Mouse (Mus musculus) small intestine, adult 2 months (tissue): ENCODE measurements at regions not wholly inside any gene's neighbourhood (a gene's known extent, or its start where the extent isn't known, plus 50 kb on each side); places are given as distances from the start of the nearest gene placed in this dataset.

Experiments used
- H3K27ac ChIP-seq: fragments of 200-500 bp; 2 replicates; pipeline ENCODE4 v1.5.1; 2012; ENCODE audit warnings: low read depth, low read length, control low read depth, inconsistent platforms; ENCODE audit not compliant: insufficient read depth
- H3K27me3 ChIP-seq: fragments of 200-500 bp; 2 replicates; pipeline ENCODE4 v1.6.1; 2012; ENCODE audit warnings: mild to moderate bottlenecking, moderate library complexity, low read length, inconsistent platforms; ENCODE audit not compliant: control insufficient read depth, insufficient read depth
- H3K36me3 ChIP-seq: fragments of 200-500 bp; 2 replicates; pipeline ENCODE4 v1.6.1; 2012; ENCODE audit warnings: mild to moderate bottlenecking, low read length, control low read depth, inconsistent platforms; ENCODE audit not compliant: control insufficient read depth, insufficient read depth
- H3K4me1 ChIP-seq: fragments of 200-500 bp; 2 replicates; pipeline ENCODE4 v1.6.1; 2012; ENCODE audit warnings: low read length, inconsistent platforms, mixed read lengths; ENCODE audit not compliant: control insufficient read depth, insufficient read depth, insufficient read length
- H3K4me3 ChIP-seq: fragments of 200-500 bp; 2 replicates; pipeline ENCODE4 v1.5.1; 2012; ENCODE audit warnings: low read depth, mild to moderate bottlenecking, control low read depth, inconsistent platforms, low read length, moderate library complexity
- CTCF ChIP-seq: fragments of 200-500 bp; IDR thresholded peaks from 2 replicates; pipeline ENCODE4 v1.5.1; 2012; ENCODE audit warnings: low read depth, mild to moderate bottlenecking, control low read depth, inconsistent platforms, low read length, moderate library complexity, mixed read lengths; ENCODE audit not compliant: insufficient replicate concordance, insufficient read length; ENCODE audit errors: extremely low read depth
- POLR2A ChIP-seq: fragments of 200-500 bp; IDR thresholded peaks from 2 replicates; pipeline ENCODE4 v1.6.1; 2012; ENCODE audit warnings: low read depth, mild to moderate bottlenecking, control low read depth, inconsistent platforms, low read length, moderate library complexity
- WGBS: fragments of 180-500 bp; shearing (Covaris S2); methylation state at CpG from one replicate; pipeline ENCODE4 v1.1.7; 2018; 5-methylcytosine and 5-hydroxymethylcytosine counted together

DNA sequence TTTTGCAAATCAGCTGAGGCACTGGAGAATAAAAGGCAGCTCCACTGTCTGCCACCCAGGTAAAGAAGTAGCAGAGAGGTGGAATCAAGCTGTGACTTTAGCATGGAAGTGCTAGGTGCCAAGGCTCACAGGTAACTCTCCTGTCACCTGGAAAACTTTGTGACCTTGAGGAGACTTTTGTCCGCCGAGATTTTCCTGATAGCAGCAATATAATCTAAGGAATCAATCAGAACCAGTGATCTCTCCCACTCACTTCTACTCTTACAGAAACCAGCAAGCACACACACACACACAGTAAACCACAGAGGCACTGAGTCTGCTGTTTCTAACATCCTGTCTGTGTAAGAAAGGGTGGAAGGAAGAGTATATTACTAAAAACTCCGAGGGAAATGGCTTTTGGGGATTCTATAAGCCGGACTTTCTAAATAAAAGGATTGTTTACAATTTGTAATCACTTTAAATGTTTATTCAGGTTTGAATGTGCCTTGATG is 206.6 kb upstream of the Nmur2 start:
- Histone ChIP-seq H3K27ac (no peak overlapping the region), H3K27me3 (no peaks in the 10 kb centered on the region), H3K4me3 (no peak overlapping the region), H3K4me1 (no peaks in the 10 kb centered on the region), H3K36me3 (no peaks in the 10 kb centered on the region)
- 18% methylated on average over 4 of the region's 4 CpGs for WGBS
- TF ChIP-seq POLR2A = no peak
- TF ChIP-seq CTCF = no peak

DNA sequence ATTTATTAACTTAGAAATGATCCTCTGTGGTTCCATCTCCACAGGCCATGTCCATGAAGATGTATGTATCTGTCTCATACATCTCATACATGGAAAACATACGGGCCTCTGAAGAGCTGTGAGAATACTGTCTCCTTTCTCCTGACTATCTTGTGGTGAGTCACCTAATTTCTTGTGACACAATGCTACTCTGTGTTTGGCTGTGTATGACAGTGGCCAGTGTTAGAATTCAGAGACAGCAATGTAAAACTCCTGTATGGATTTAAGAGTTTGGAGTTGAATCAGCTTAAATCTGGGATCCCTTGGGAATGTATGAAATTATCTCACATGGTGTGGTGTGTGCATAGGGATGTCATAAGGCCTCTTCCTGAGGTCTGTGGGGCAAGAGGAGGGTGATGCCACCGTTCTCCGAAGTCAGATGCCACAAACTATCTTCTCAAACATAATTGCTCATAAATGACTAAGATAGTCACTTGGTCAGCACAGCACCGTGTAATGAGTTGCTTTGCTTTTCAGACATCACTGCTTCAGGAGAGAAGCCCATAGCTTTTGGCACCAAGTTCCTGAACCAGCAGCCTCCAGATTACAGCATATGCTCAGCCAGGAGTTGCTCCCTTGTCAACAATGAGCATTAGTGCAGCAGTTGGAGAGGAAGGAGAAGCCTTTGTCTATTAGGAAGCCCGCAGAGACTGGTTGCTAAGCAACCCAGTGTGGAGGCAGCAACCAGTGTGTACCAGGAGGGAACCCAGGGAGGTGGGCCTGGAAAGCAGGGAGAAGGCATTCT is 205.9 kb upstream of the Nmur2 start:
- no peak overlapping the region for H3K27ac ChIP-seq
- no peak overlapping the region for H3K4me3 ChIP-seq
- no peak for TF ChIP-seq CTCF
- TF ChIP-seq POLR2A = no peak
- WGBS = 50% methylated on average over 5 of the region's 5 CpGs
- no peaks in the 10 kb centered on the region for H3K27me3 ChIP-seq
- no peaks in the 10 kb centered on the region for H3K36me3 ChIP-seq
- no peaks in the 10 kb centered on the region for H3K4me1 ChIP-seq

DNA sequence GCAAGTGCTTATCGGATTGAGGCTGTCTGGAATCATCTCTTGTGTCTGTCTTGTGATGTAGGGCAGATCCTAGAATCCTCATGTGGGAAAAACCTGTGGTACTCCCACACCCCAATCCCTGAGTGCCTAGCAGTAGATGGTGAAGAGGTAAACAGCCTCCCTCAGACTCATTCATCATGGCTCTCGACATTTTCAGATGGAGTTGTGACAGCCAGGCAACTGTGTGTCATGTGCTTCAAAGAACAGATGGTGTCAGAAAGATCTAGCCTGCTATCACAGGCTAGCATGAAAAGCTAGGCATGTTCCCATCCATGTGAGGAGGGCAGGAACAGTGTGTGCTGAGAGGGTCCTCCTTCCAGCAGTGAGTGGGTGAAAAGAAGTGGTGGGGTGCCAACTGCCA is 204.1 kb upstream of the Nmur2 start:
- Histone ChIP-seq H3K4me1 (no peaks in the 10 kb centered on the region), H3K27ac (no peak overlapping the region), H3K36me3 (no peaks in the 10 kb centered on the region), H3K4me3 (no peak overlapping the region), H3K27me3 (no peaks in the 10 kb centered on the region)
- 71% methylated on average over 2 of the region's 2 CpGs for WGBS
- TF ChIP-seq CTCF (no peak), POLR2A (no peak)

DNA sequence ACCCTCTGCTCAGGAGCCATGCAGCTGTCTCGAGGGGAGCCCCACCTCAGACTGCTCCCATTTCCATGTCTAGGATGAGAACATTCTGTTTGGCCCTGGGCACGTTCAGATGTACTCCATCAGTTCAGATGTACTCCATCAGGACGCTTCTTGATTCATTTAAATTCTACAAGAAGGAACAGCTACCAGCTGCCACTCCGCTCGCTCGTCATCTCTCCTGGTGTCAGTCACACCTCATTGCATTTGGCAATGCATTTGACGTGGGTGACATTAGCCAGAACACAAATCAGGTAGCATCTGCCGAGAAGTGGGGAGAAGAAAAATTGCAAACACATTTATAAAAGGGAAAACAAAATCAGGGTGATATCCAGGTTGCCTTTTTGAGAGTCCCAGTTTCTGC is 202.6 kb upstream of the Nmur2 start:
- Histone ChIP-seq H3K27me3 (no peaks in the 10 kb centered on the region), H3K36me3 (no peaks in the 10 kb centered on the region), H3K27ac (no peak overlapping the region), H3K4me3 (no peak overlapping the region), H3K4me1 (no peaks in the 10 kb centered on the region)
- 74% methylated on average over 8 of the region's 8 CpGs for WGBS
- TF ChIP-seq POLR2A (no peak), CTCF (no peak)

DNA sequence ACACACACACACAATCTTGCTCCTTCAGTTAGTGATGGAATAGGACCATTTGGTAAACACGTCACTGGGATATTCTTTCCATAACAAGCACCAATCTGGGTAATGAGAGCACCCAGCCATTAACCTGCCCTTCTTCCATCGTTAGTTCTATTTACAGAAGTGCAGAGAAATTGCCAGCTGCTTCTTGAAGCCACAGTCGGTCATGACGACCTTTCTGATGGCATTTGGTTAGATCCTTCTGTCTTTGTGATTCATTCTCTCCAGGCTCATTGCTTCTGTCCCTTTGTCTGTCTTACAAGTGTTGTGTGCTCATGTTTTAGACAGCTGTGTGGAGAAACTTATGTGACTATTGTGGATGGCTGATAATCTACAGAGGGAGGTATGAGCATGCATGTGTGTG is 197.9 kb upstream of the Nmur2 start:
- Histone ChIP-seq H3K27ac (no peak overlapping the region), H3K27me3 (no peaks in the 10 kb centered on the region), H3K36me3 (no peaks in the 10 kb centered on the region), H3K4me3 (no peak overlapping the region), H3K4me1 (no peaks in the 10 kb centered on the region)
- TF ChIP-seq POLR2A = no peak
- no peak for TF ChIP-seq CTCF
- 55% methylated on average over 4 of the region's 4 CpGs for WGBS

DNA sequence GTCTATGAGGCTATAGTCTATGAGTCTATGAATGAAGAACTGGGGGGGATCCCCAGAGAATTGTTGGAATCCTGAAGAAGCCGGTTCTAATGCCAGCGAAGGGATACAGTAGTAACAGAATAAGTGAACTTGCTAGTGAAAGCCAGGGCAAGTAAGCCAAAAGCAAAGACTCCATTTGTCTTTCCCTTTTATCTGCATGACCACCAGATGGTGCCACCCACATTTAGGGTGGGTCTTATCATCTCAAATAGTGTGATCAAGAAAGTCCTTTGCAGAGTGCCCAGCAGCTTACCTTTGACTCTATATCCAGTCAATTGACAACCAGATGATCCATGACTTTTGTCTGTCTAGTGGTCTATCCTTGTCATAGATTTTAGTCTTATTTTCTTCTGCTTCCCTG is 184.2 kb upstream of the Nmur2 start:
- WGBS = 82% methylated on average over 2 of the region's 2 CpGs
- Histone ChIP-seq H3K27ac (no peak overlapping the region), H3K36me3 (no peaks in the 10 kb centered on the region), H3K4me3 (no peak overlapping the region), H3K4me1 (no peaks in the 10 kb centered on the region), H3K27me3 (no peaks in the 10 kb centered on the region)
- TF ChIP-seq POLR2A (no peak), CTCF (no peak)

DNA sequence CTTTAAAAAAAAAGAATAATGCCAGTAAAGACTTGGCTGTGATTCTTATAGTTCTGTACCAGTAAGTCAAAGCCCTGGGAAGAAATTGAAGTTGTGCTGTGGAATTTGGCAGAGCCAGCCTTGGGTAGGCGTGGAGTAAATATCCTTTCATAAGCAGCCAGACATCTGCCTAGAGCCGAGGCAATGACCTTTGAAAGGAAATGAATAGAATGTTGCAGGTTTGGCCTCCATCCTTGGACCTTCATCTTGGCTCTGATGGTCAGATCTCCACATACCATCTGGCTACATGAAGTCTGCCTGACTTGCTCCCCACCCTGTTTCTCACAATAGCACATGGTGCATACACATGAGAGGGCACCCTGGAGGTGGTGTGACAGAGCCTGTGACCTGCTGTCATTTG is 174.9 kb upstream of the Nmur2 start:
- Histone ChIP-seq H3K36me3 (no peaks in the 10 kb centered on the region), H3K27ac (no peak overlapping the region), H3K4me1 (no peaks in the 10 kb centered on the region), H3K4me3 (no peak overlapping the region), H3K27me3 (no peaks in the 10 kb centered on the region)
- WGBS = 79% methylated on average over 2 of the region's 2 CpGs
- no peak for TF ChIP-seq CTCF
- TF ChIP-seq POLR2A = no peak

DNA sequence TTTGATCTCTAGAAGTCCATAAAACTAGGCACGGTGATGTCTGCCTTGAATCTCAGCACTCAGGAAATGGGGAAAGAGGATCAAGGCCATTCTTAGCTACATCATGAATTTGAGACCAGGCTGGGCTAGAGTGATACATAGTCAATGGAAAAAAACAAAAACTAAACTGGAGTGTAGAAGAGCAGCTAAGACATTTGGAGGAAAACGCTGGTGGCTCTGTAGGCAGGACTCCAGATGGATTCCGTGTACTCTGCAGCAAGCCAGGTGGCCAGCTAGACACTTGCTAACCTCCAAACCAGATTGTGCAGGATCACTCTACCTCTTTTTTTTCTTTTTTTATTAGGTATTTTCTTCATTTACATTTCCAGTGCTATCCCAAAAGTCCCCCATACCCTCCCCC is 161.0 kb upstream of the Nmur2 start:
- Histone ChIP-seq H3K36me3 (no peaks in the 10 kb centered on the region), H3K4me1 (no peaks in the 10 kb centered on the region), H3K27ac (no peak overlapping the region), H3K4me3 (no peak overlapping the region), H3K27me3 (no peaks in the 10 kb centered on the region)
- WGBS = 91% methylated on average over 3 of the region's 3 CpGs
- no peak for TF ChIP-seq POLR2A
- no peak for TF ChIP-seq CTCF
